Mouse (Mus musculus): ENCODE results near the gene Timm23. TPM values are rescaled to one million over a fixed set of nuclear protein-coding genes. Genes with fewer than 3 reads are reported as not detected.
A peak's percentile ranks its signal among the peaks of the same experiment; 100 is the strongest.

Gene Timm23
- polyA plus RNA-seq, 2 experiments = 183 to 309 TPM

- Histone ChIP-seq H3K36me3 (ENCODE audit: control insufficient read depth, insufficient read depth, low read length) (no peaks in the 10 kb centered on the region), H3K9ac (ENCODE audit: low read depth, low read length, severe bottlenecking) (no peak overlapping the region), H3K27me3 (ENCODE audit: control insufficient read depth, insufficient read depth, low read length) (no peaks in the 10 kb centered on the region), H3K4me2 (replicated peaks; ENCODE audit: low read depth, low read length, severe bottlenecking) (peak overlapping the region; percentile 94), H3K9me3 (ENCODE audit: control insufficient read depth, low read length) (no peaks in the 10 kb centered on the region), H3K27ac (replicated peaks; ENCODE audit: low read depth, low read length) (no peak overlapping the region; the same call in 1 of the 2 replicates), H3K4me1 (ENCODE audit: control insufficient read depth, insufficient read depth, low read length) (peaks cover 17% of the 10 kb centered on the region), H3K4me3 (replicated peaks; ENCODE audit: low read length) (peak overlapping the region; percentile 49)
- WGBS = 53% methylated on average over 2 of the region's 2 CpGs
- DNase-seq (ENCODE audit: low spot score) = no peak
- TF ChIP-seq POLR2A (IDR thresholded peaks at IDR 0.05; ENCODE audit: borderline replicate concordance, extremely low read depth, insufficient read depth, insufficient read length) = no peak
- ATAC-seq (ENCODE audit: low FRiP score, low read depth) = no peak
Observed at GRCm38 (mm10) chr14:32166062-32166441, 35.6 kb downstream of the Timm23 start.

- no peaks in the 10 kb centered on the region for H3K9me3 ChIP-seq (ENCODE audit: control insufficient read depth, low read length)
- H3K4me1 ChIP-seq (ENCODE audit: control insufficient read depth, insufficient read depth, low read length) = peaks cover 23% of the 10 kb centered on the region
- peak overlapping the region; percentile 49 for H3K4me3 ChIP-seq (replicated peaks; ENCODE audit: low read length)
- H3K27ac ChIP-seq (replicated peaks; ENCODE audit: low read depth, low read length) = peak overlapping the region; percentile 82
- DNase-seq (ENCODE audit: low spot score) (peak; percentile 74), ATAC-seq (ENCODE audit: low FRiP score, low read depth) (peak; percentile 73)
- H3K9ac ChIP-seq (ENCODE audit: low read depth, low read length, severe bottlenecking) = peak overlapping the region; percentile 59
- no peak for TF ChIP-seq POLR2A (IDR thresholded peaks at IDR 0.05; ENCODE audit: borderline replicate concordance, extremely low read depth, insufficient read depth, insufficient read length)
- peak overlapping the region; percentile 94 for H3K4me2 ChIP-seq (replicated peaks; ENCODE audit: low read depth, low read length, severe bottlenecking)
- no peaks in the 10 kb centered on the region for H3K27me3 ChIP-seq (ENCODE audit: control insufficient read depth, insufficient read depth, low read length)
- H3K36me3 ChIP-seq (ENCODE audit: control insufficient read depth, insufficient read depth, low read length) = no peaks in the 10 kb centered on the region
- under 1% methylated on average over 42 of the region's 42 CpGs for whole genome bisulfite sequencing
Observed at GRCm38 (mm10) chr14:32165278-32166061, 36.2 kb downstream of the Timm23 start.

GRCm38 (mm10) chr14:32164173-32165051, 37.3 kb downstream of the Timm23 start:
- H3K9ac ChIP-seq (ENCODE audit: low read depth, low read length, severe bottlenecking) = no peak overlapping the region
- DNase-seq (ENCODE audit: low spot score) (peak; percentile 14), ATAC-seq (ENCODE audit: low FRiP score, low read depth) (no peak)
- TF ChIP-seq POLR2A (IDR thresholded peaks at IDR 0.05; ENCODE audit: borderline replicate concordance, extremely low read depth, insufficient read depth, insufficient read length) = no peak
- peaks cover 25% of the 10 kb centered on the region for H3K4me1 ChIP-seq (ENCODE audit: control insufficient read depth, insufficient read depth, low read length)
- H3K27me3 ChIP-seq (ENCODE audit: control insufficient read depth, insufficient read depth, low read length) = no peaks in the 10 kb centered on the region
- no peak overlapping the region for H3K27ac ChIP-seq (replicated peaks; ENCODE audit: low read depth, low read length)
- no peaks in the 10 kb centered on the region for H3K9me3 ChIP-seq (ENCODE audit: control insufficient read depth, low read length)
- no peaks in the 10 kb centered on the region for H3K36me3 ChIP-seq (ENCODE audit: control insufficient read depth, insufficient read depth, low read length)
- 59% methylated on average over 8 of the region's 8 CpGs for WGBS
- H3K4me3 ChIP-seq (replicated peaks; ENCODE audit: low read length) = no peak overlapping the region
- H3K4me2 ChIP-seq (replicated peaks; ENCODE audit: low read depth, low read length, severe bottlenecking) = no peak overlapping the region

- ATAC-seq (ENCODE audit: low FRiP score, low read depth) = no peak
- Histone ChIP-seq H3K4me3 (replicated peaks; ENCODE audit: low read length) (no peak overlapping the region), H3K9me3 (ENCODE audit: control insufficient read depth, low read length) (no peaks in the 10 kb centered on the region), H3K27ac (replicated peaks; ENCODE audit: low read depth, low read length) (no peak overlapping the region), H3K4me2 (replicated peaks; ENCODE audit: low read depth, low read length, severe bottlenecking) (no peak overlapping the region), H3K36me3 (ENCODE audit: control insufficient read depth, insufficient read depth, low read length) (no peaks in the 10 kb centered on the region), H3K9ac (ENCODE audit: low read depth, low read length, severe bottlenecking) (no peak overlapping the region), H3K27me3 (ENCODE audit: control insufficient read depth, insufficient read depth, low read length) (no peaks in the 10 kb centered on the region), H3K4me1 (ENCODE audit: control insufficient read depth, insufficient read depth, low read length) (peaks cover 30% of the 10 kb centered on the region)
- WGBS = 88% methylated on average over 11 of the region's 11 CpGs
- DNase-seq (ENCODE audit: low spot score) = no peak
- no peak for TF ChIP-seq POLR2A (IDR thresholded peaks at IDR 0.05; ENCODE audit: borderline replicate concordance, extremely low read depth, insufficient read depth, insufficient read length)
Observed at GRCm38 (mm10) chr14:32163203-32163888, 38.4 kb downstream of the Timm23 start.

GRCm38 (mm10) chr14:32162231-32162630, 39.5 kb downstream of the Timm23 start:
- H3K4me2 ChIP-seq (replicated peaks; ENCODE audit: low read depth, low read length, severe bottlenecking) = no peak overlapping the region
- no peak overlapping the region for H3K4me3 ChIP-seq (replicated peaks; ENCODE audit: low read length)
- H3K9ac ChIP-seq (ENCODE audit: low read depth, low read length, severe bottlenecking) = no peak overlapping the region
- peaks cover 30% of the 10 kb centered on the region for H3K4me1 ChIP-seq (ENCODE audit: control insufficient read depth, insufficient read depth, low read length)
- DNase-seq (ENCODE audit: low spot score) (no peak), ATAC-seq (ENCODE audit: low FRiP score, low read depth) (no peak)
- H3K9me3 ChIP-seq (ENCODE audit: control insufficient read depth, low read length) = no peaks in the 10 kb centered on the region
- no peaks in the 10 kb centered on the region for H3K27me3 ChIP-seq (ENCODE audit: control insufficient read depth, insufficient read depth, low read length)
- no peak for TF ChIP-seq POLR2A (IDR thresholded peaks at IDR 0.05; ENCODE audit: borderline replicate concordance, extremely low read depth, insufficient read depth, insufficient read length)
- H3K36me3 ChIP-seq (ENCODE audit: control insufficient read depth, insufficient read depth, low read length) = no peaks in the 10 kb centered on the region
- 85% methylated on average over 5 of the region's 5 CpGs for WGBS
- no peak overlapping the region for H3K27ac ChIP-seq (replicated peaks; ENCODE audit: low read depth, low read length)
